Mouse (Mus musculus): ENCODE results near the gene Maff. TPM values are rescaled to one million over a fixed set of nuclear protein-coding genes. Genes with fewer than 3 reads are reported as not detected.

Maff gene
- 7.2 and 8.7 TPM in 2 replicates for polyA plus RNA-seq (2015; fragmentation: Nextera tagmentation; extraction: Ambion mirVana)

GRCm38 (mm10) chr15:79346051-79346793, at the start of gene Maff:
TSS of gene Maff (plus strand) at chr15:79346621.
- DNase-seq (ENCODE audit: low spot score), result no peak

- DNase-seq (ENCODE audit: low spot score), result no peak
Observed at GRCm38 (mm10) chr15:79298553-79298952, 47.9 kb upstream of the Maff start.

DNA sequence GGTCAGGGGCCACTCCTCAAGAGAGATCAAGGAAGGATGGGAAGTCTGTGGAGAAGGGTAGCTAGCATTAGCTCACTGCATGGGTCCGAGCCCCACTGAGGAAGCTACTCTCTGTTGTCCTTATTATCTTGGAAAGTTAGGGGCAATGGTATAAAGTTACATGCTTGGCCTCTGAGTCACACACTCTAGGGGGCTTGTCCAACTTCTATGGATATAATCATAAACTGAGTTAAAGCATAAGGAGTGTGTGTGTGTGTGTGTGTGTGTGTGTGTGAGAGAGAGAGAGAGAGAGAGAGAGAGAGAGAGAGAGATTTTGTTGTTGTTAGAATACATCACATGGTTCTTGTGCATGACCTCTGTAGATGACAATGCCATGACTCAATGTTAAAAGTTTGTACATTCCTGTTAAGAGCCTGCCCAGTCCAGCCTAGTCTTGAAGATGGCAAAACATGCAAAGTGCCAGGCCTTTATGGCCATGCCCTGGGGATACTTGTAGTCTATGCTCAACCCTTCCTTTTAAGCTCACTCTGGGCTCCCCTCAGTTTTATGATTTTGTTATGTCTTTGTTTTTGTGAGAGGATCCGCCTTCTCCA, 46.8 kb upstream of the Maff start:
- no peak for DNase-seq (ENCODE audit: low spot score)

DNA sequence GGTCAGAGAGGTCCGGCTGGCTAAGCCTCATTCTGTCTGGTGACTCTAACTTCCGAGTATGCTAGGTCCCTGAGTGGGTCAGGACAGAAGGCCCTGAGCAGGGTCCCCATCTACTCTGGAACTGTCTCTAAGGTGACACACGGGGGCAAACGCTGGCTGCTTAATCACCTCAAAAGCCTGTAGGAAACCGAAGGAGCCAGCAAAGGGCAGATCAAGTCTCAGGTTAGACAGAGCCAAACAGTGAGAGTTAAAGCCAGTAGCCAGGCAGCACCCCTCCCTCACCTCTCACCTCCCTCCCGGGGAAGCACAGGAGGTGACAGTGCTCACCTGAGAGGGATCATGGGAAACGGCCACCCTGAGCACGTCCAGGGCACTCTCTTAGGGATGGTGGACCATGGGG, 42.7 kb upstream of the Maff start:
- no peak for DNase-seq (ENCODE audit: low spot score)

GRCm38 (mm10) chr15:79304832-79305231, 41.6 kb upstream of the Maff start:
- no peak for DNase-seq (ENCODE audit: low spot score)

DNA sequence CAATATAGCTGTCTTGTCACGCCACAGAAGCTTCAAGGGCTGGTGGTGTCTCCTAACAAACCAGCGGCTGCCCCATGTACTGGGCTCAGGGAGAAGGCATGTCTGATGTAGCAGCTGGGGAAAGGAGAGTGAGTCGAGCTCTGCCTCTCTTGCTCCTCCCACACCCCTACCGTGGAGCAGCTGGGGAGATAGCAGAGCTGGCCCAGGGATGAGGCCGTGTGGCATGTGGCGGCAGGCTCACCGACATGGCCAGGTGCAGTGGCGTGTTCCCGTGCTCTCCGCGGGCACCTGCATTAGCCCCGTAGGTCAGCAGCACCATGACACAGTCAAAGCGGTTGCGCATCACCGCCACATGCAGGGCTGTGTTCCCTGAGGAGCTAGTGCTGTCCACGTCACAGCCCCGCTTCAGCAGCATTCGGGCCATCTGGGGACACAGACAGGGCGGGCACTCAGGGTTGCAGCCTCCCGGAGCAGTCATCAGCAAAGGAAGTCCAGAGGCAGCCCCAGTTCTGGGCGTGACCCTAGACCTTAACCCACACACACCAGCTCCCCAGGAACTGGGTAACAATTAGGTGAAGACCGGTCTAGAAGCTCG, 40.3 kb upstream of the Maff start:
- no peak for DNase-seq (ENCODE audit: low spot score)

- no peak for DNase-seq (ENCODE audit: low spot score)
Observed at GRCm38 (mm10) chr15:79307861-79308260, 38.6 kb upstream of the Maff start.

DNA sequence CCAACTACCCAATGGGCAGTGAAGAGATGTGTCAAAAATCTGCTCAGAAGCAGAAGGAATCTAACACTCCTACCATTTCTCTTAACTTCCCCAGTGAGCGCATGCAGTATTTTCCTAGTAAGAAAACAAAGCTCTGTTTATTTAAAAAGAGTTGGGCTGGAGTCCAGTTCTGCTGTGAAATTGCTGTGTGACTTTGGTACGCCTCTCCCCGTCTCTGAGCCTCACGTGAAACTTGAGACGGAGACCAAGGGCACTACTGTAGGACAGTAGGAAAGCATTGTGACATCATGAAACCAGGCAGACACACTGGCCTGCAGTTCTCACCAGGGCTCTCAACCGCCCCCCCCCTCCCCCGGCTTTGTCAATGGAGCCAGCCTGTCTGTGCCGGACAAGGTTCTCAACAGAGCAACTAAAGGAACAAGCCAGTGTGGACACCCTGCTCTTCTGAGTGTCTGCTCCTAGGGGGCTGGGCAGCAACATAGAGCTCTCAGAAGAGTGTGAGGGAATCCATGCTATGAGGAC, 32.5 kb upstream of the Maff start:
- DNase-seq (ENCODE audit: low spot score), result no peak

DNA sequence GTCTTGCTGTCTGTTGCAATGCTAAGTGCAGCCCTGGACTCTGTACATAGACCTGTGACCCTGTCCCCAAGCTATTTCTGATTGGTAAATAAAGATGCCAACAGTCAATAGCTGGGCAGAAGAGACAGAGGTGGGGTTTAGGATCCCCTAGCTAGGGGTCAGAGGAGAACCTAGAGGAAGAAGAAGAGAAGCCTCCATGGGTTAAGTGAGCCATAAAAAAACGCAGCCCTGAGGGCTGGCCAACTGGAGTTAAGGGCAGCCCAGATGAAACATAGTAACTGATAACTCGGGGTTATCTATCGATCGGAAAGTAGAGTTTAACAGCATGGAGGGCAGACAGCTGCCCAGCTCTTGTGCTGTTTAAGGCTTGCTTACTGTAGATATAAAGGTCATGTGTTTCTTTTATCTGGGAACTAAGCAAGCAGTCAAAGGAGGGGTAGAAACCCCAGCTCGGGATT, 24.7 kb upstream of the Maff start:
- DNase-seq (ENCODE audit: low spot score), result no peak

GRCm38 (mm10) chr15:79322281-79322990, 24.0 kb upstream of the Maff start:
- DNase-seq (ENCODE audit: low spot score), result peak; percentile 88

DNA sequence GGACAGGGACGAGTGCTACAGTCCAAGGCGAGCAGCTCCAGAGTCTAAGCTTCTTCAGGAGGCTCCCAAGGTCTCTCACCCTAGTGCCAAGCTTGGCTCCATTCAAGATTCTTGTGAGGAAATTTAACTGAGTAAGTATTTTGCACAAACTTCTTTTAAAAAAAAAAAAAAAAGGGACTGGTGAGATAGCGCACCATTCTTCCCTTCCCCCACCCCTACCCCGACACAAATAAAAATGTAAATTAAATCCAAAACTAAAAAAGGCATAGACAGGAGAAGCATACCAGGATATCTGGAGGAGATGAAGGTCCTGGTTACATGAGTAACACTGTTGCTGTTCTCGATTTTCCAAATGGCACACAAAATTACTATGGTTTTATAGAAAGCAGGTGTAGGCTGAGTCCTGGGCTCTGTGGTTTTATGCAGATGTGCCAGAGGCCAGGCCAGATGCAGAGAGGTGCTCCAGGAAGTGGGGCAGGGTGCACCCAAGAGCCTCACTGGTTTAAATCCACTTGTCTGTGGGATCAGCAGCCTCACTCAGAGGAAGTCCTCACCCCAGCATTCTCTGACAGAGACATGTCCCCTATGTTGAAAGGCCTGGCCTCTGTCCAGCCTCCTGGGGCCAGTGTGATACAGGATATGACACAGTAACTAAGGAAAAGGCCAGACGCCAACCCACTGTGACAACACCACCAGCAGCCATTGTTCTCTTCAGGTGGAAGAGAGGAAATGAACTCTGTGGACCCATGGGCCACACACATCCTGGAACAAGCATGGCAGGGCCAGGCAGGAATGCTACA, 23.2 kb upstream of the Maff start:
- DNase-seq (ENCODE audit: low spot score), result peak; percentile 90

DNA sequence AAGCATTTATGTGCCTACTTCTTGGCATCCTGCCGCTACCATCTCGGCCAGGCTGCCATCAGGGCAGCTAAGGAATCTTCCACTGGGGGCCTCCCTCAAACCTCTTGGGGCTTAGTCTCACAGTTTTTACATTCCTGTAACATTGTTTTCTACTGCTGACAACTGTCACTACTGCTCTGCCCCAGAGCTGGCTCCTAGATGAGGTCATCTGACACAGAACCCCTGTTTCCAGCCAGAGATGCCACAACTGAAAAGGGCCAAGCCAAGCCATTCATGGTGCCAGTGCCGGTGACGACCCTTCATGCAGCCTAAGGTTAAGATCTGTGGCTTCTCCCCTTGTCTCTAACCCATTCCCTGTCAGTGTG, 22.6 kb upstream of the Maff start:
- no peak for DNase-seq (ENCODE audit: low spot score)

- DNase-seq (ENCODE audit: low spot score), result peak; percentile 3
Observed at GRCm38 (mm10) chr15:79324373-79324772, 22.0 kb upstream of the Maff start.

- peak; percentile 2 for DNase-seq (ENCODE audit: low spot score)
Observed at GRCm38 (mm10) chr15:79325742-79326141, 20.7 kb upstream of the Maff start.

- peak; percentile 17 for DNase-seq (ENCODE audit: low spot score)
Observed at GRCm38 (mm10) chr15:79326264-79326663, 20.2 kb upstream of the Maff start.

DNA sequence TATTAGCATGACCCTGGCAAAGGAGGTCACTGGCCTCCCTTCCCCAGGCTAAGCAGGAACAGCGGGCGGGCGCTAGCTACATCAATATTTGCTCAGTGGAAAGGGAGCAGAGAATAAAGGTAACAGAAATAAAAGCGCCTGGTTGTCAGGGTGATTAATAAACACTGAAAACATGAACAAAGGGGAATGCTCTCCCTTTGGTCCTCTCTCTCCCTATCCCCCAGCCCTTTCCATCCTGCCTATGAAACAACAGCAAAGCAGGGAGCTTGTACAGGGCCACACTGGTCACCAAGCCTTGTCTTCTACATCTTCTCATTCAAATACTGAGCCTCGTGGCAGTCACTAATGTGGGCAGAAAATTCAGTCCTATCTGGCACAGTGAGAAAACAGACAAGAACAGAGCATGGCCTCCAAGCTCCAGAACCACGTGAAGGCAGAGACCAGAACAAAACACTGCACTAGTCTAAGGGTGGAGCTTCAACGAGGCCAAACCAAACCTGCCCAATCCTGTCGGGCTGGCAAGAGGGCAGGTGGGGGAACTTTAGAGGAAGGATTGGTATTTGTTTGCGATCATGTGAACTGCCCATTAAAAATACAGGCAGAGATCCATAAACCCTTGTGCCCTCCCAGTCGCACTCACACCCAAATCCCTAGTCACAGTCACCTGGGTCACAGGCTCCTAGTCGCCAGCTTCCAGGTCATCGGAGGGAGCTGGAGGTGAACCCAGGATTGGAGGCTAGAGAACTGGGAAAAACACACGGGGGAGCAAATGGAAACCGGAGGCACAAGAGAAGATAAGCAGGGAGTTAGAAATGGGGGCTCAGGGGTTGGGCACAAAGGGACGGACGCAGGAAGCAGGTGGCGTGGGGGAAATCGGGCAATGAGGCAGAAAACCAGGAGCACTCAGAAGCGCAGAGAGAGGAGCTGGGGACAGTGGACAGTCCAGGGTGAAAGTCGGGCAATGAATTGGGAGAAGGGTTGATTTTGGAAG, 19.2 kb upstream of the Maff start:
- peak; percentile 47 for DNase-seq (ENCODE audit: low spot score)

DNA sequence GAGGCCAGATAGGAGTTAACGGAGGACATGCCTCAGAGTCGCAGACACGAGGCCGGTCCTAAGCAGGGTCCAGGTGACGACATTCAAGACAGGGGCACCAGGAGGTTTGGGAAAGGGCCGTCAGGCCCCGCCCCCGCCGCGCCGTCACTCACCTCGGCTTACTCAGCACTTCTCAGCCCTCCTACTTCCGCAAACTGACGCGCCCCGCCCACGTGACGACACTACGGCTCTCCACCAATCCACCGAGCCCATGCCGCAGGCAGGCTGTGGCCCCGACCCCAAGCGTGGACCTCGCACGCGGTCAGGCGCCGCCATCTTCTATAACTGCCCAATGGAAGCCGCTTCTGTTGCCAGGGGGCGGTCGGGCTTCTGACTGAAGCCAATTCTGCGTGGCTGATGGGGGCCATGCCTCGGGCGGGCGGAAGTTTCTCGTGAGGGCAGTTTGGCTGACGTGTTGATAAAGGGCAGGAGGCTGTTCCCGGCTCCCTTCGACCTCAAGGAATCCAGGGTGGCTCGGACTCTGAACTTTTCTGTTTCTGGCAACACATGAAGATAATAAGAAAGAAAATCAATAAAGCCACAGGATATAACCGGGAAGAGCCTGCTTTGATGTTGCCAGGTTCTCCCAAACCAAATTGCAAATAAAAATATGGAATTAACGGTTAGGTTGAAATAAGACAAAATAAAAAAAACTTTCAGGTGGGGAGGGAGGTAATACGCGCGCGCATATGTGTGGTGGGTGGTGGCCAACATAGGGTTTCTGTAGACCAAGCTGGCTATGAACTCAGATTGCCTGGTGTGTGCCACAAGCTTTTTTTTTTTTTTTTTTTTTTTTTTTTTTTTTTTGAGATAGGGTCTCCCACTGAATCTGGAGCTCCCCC, 18.1 kb upstream of the Maff start, which contains the start of gene Pla2g6:
Pla2g6 (minus strand) TSS at position 333 of the 881 bp plus-strand sequence.
- peak; percentile 96 for DNase-seq (ENCODE audit: low spot score)

GRCm38 (mm10) chr15:79328939-79329275, 17.5 kb upstream of the Maff start:
- peak; percentile 46 for DNase-seq (ENCODE audit: low spot score)
